Mouse (Mus musculus) lung, postnatal 0 days (tissue): ENCODE measurements around the gene Ugt1a8. TPM values are rescaled to one million over a fixed set of nuclear protein-coding genes. Genes with fewer than 3 reads are reported as not detected.
A peak's percentile ranks its signal among the peaks of the same experiment; 100 is the strongest.

Experiments
- ATAC-seq: fragments of 200-750 bp; cut with Nextera tagmentation; 2 replicates; pipeline ENCODE4 v1.8.0; 2017; ENCODE audit warnings: moderate library complexity
- DNase-seq: peaks from one replicate; pipeline ENCODE4 v3.0.0-alpha.2; 2016; ENCODE audit warnings: low spot score
- H3K27ac ChIP-seq: fragments of 300-500 bp; sonication (generic); 2 replicates; pipeline ENCODE4 v1.5.1; 2014; ENCODE audit warnings: antibody characterized with exemption, mild to moderate bottlenecking, low read length, mixed read lengths
- H3K27me3 ChIP-seq: fragments of 300-500 bp; sonication (generic); replicated peaks from 2 replicates; pipeline ENCODE4 v1.6.1; 2014; ENCODE audit warnings: low read length, mixed read lengths; ENCODE audit not compliant: insufficient read depth
- H3K36me3 ChIP-seq: fragments of 300-500 bp; sonication (generic); 2 replicates; pipeline ENCODE4 v1.6.1; 2014; ENCODE audit warnings: low read length, mixed read lengths; ENCODE audit not compliant: insufficient read depth
- H3K4me1 ChIP-seq: fragments of 300-500 bp; sonication (generic); 2 replicates; pipeline ENCODE4 v1.6.1; 2014; ENCODE audit warnings: antibody characterized with exemption, low read depth, low read length, mixed read lengths; ENCODE audit not compliant: insufficient read depth
- H3K4me2 ChIP-seq: fragments of 300-500 bp; sonication (generic); replicated peaks from 2 replicates; pipeline ENCODE4 v1.6.1; 2014; ENCODE audit warnings: low read depth, mild to moderate bottlenecking, low read length, moderate library complexity, mixed read lengths
- H3K4me3 ChIP-seq: fragments of 300-500 bp; sonication (generic); 2 replicates; pipeline ENCODE4 v1.5.1; 2014; ENCODE audit warnings: low read depth, low read length
- H3K9ac ChIP-seq: fragments of 300-500 bp; sonication (generic); replicated peaks from 2 replicates; pipeline ENCODE4 v1.6.1; 2014; ENCODE audit warnings: low read depth, mild to moderate bottlenecking
- H3K9me3 ChIP-seq: fragments of 300-500 bp; sonication (generic); 2 replicates; pipeline ENCODE4 v1.6.1; 2016; ENCODE audit warnings: low read length, mixed read lengths
- CTCF ChIP-seq: IDR thresholded peaks from 2 replicates; pipeline ENCODE4 v1.5.1; 2016; ENCODE audit warnings: antibody characterized with exemption, mild to moderate bottlenecking
- EP300 ChIP-seq: IDR thresholded peaks from 2 replicates; pipeline ENCODE4 v1.6.1; 2016; ENCODE audit warnings: antibody characterized with exemption, mild to moderate bottlenecking, control low read depth
- WGBS: fragments of 180-500 bp; shearing (Covaris S2); extraction: QIAGEN DNeasy Blood & Tissue Kit; methylation state at CpG from one replicate; pipeline ENCODE4 v1.1.7; 2014; 5-methylcytosine and 5-hydroxymethylcytosine counted together
- polyA plus RNA-seq: library from polyadenylated mRNA; unstranded; fragments of >200 nt; fragmentation: Nextera tagmentation; extraction: Ambion mirVana; gene quantifications from 2 replicates; pipeline ENCODE4 v1.2.1, GENCODE M21; 2015

Ugt1a8 gene
- polyA plus RNA-seq, 1 experiment from 2014 or later: not detected

- H3K27ac ChIP-seq: no peak overlapping the region
- H3K36me3 ChIP-seq: no peaks in the 10 kb centered on the region
- H3K9ac ChIP-seq: no peak overlapping the region
- WGBS: 68% methylated on average over 5 of the region's 5 CpGs
- H3K9me3 ChIP-seq: peaks cover 61% of the 10 kb centered on the region
- H3K4me1 ChIP-seq: no peaks in the 10 kb centered on the region
- no peaks in the 10 kb centered on the region for H3K27me3 ChIP-seq
- ATAC-seq (peak; percentile 20), DNase-seq (no peak)
- no peak for TF ChIP-seq EP300
- no peak overlapping the region for H3K4me3 ChIP-seq
- no peak overlapping the region for H3K4me2 ChIP-seq
Measured at GRCm38 (mm10) chr1:88237311-88237710, 149.7 kb downstream of the Ugt1a8 start.

- TF ChIP-seq CTCF (no peak), EP300 (no peak)
- no peaks in the 10 kb centered on the region for H3K27me3 ChIP-seq
- DNase-seq (peak; percentile 27), ATAC-seq (no peak)
- H3K9me3 ChIP-seq: peaks cover 56% of the 10 kb centered on the region
- H3K4me3 ChIP-seq: no peak overlapping the region
- H3K4me2 ChIP-seq: no peak overlapping the region
- H3K27ac ChIP-seq: no peak overlapping the region
- H3K4me1 ChIP-seq: no peaks in the 10 kb centered on the region
- no peaks in the 10 kb centered on the region for H3K36me3 ChIP-seq
- 73% methylated on average over 6 of the region's 6 CpGs for WGBS
- H3K9ac ChIP-seq: no peak overlapping the region
Measured at GRCm38 (mm10) chr1:88238771-88239170, 151.2 kb downstream of the Ugt1a8 start.

- no peak for TF ChIP-seq EP300
- no peak for TF ChIP-seq CTCF
- H3K9ac ChIP-seq: no peak overlapping the region
- no peak overlapping the region for H3K4me3 ChIP-seq
- 70% methylated on average over 5 of the region's 5 CpGs for WGBS
- DNase-seq (peak; percentile 30), ATAC-seq (no peak)
- H3K27me3 ChIP-seq: no peaks in the 10 kb centered on the region
- H3K4me1 ChIP-seq: no peaks in the 10 kb centered on the region
- no peak overlapping the region for H3K4me2 ChIP-seq
- H3K36me3 ChIP-seq: no peaks in the 10 kb centered on the region
- peaks cover 58% of the 10 kb centered on the region for H3K9me3 ChIP-seq
- H3K27ac ChIP-seq: no peak overlapping the region
Measured at GRCm38 (mm10) chr1:88240072-88240471, 152.5 kb downstream of the Ugt1a8 start.

- no peak for ATAC-seq
- no peak for TF ChIP-seq EP300
- no peak for TF ChIP-seq CTCF
Measured at GRCm38 (mm10) chr1:88240579-88240978, 153.0 kb downstream of the Ugt1a8 start.

GRCm38 (mm10) chr1:88243861-88244260, 156.2 kb downstream of the Ugt1a8 start:
- no peak for TF ChIP-seq EP300
- no peak for TF ChIP-seq CTCF
- Histone ChIP-seq H3K4me3 (no peak overlapping the region), H3K9ac (no peak overlapping the region), H3K27ac (no peak overlapping the region), H3K4me2 (no peak overlapping the region), H3K27me3 (no peaks in the 10 kb centered on the region), H3K9me3 (peaks cover 63% of the 10 kb centered on the region), H3K4me1 (no peaks in the 10 kb centered on the region), H3K36me3 (no peaks in the 10 kb centered on the region)
- WGBS: 60% methylated on average over 5 of the region's 5 CpGs
- DNase-seq (no peak), ATAC-seq (no peak)

More at GRCm38 (mm10) chr1:88240579-88240978, 153.0 kb downstream of the Ugt1a8 start:
- no peak overlapping the region for H3K4me2 ChIP-seq
- H3K27ac ChIP-seq: no peak overlapping the region
- H3K9me3 ChIP-seq: peaks cover 57% of the 10 kb centered on the region
- no peaks in the 10 kb centered on the region for H3K27me3 ChIP-seq
- no peaks in the 10 kb centered on the region for H3K4me1 ChIP-seq
- H3K9ac ChIP-seq: no peak overlapping the region
- H3K36me3 ChIP-seq: no peaks in the 10 kb centered on the region
- DNase-seq: no peak
- no peak overlapping the region for H3K4me3 ChIP-seq
- WGBS: 58% methylated on average over 4 of the region's 4 CpGs

- Histone ChIP-seq H3K4me2 (no peak overlapping the region), H3K4me3 (no peak overlapping the region), H3K27ac (no peak overlapping the region), H3K9me3 (peaks cover 71% of the 10 kb centered on the region), H3K36me3 (no peaks in the 10 kb centered on the region), H3K4me1 (no peaks in the 10 kb centered on the region), H3K27me3 (no peaks in the 10 kb centered on the region), H3K9ac (no peak overlapping the region)
- DNase-seq: no peak
- WGBS: 77% methylated on average over 6 of the region's 6 CpGs
- TF ChIP-seq CTCF: no peak
- no peak for TF ChIP-seq EP300
- ATAC-seq: peak; percentile 7
Measured at GRCm38 (mm10) chr1:88245881-88246280, 158.3 kb downstream of the Ugt1a8 start.

GRCm38 (mm10) chr1:88246386-88246785, 158.8 kb downstream of the Ugt1a8 start:
- no peak overlapping the region for H3K27ac ChIP-seq
- H3K4me1 ChIP-seq: no peaks in the 10 kb centered on the region
- TF ChIP-seq CTCF: no peak
- TF ChIP-seq EP300: no peak
- no peaks in the 10 kb centered on the region for H3K36me3 ChIP-seq
- H3K9me3 ChIP-seq: peaks cover 71% of the 10 kb centered on the region
- ATAC-seq (no peak), DNase-seq (no peak)
- H3K4me2 ChIP-seq: no peak overlapping the region
- no peak overlapping the region for H3K4me3 ChIP-seq
- 40% methylated on average over 6 of the region's 6 CpGs for WGBS
- H3K27me3 ChIP-seq: no peaks in the 10 kb centered on the region
- no peak overlapping the region for H3K9ac ChIP-seq
